Mouse (Mus musculus) layer of hippocampus, adult 2 months (tissue): Measurements from ENCODE around the gene Ncstn. TPM values are rescaled to one million over a fixed set of nuclear protein-coding genes. Genes with fewer than 3 reads are reported as not detected.
A peak's percentile ranks its signal among the peaks of the same experiment; 100 is the strongest.

Experiments used
- DNase-seq, 2 experiments: peaks; one replicate each; pipeline ENCODE4 v3.0.0; 2022; ENCODE audit warnings: low spot score in 2 of 2
- H3K27ac ChIP-seq: fragments of 200-600 bp; 2 replicates; pipeline ENCODE4 v1.8.1; 2022
- H3K4me3 ChIP-seq: fragments of 200-600 bp; 2 replicates; pipeline ENCODE4 v1.8.1; 2022; ENCODE audit warnings: mild to moderate bottlenecking
- CTCF ChIP-seq: fragments of 200-600 bp; conservative IDR thresholded peaks from 2 replicates; pipeline ENCODE4 v1.8.1; 2022; ENCODE audit warnings: antibody characterized with exemption, mild to moderate bottlenecking, moderate library complexity
- long read RNA-seq, 2 experiments: library from polyadenylated mRNA; stranded (forward); transcript quantifications; one replicate each; pipeline ENCODE4 v2.0.0; 2021; ENCODE audit warnings: borderline mapping rate in 2 of 2
- total RNA-seq, 2 experiments: library from RNA; stranded (reverse); gene quantifications; 2 replicates each; pipeline ENCODE4 v1.2.3; 2021

Ncstn gene
- total RNA-seq = 10 to 100 TPM; 58.1 to 63.3 TPM
- long read RNA-seq, experiment 1, transcript Ncstn-201 (17 exons, 2,901 nt) = major isoform, 33 of 53 reads
- long read RNA-seq, experiment 1, partial matches to known transcripts = 9 of 53 reads
- long read RNA-seq, experiment 1, other reads (novel, unspliced or antisense) = 8 of 53 reads
- long read RNA-seq, experiment 2, transcript Ncstn-201 (17 exons, 2,901 nt) = major isoform, 57 of 82 reads
- long read RNA-seq, experiment 2, partial matches to known transcripts = 8 of 82 reads
- long read RNA-seq, experiment 2, other reads (novel, unspliced or antisense) = 16 of 82 reads

DNA sequence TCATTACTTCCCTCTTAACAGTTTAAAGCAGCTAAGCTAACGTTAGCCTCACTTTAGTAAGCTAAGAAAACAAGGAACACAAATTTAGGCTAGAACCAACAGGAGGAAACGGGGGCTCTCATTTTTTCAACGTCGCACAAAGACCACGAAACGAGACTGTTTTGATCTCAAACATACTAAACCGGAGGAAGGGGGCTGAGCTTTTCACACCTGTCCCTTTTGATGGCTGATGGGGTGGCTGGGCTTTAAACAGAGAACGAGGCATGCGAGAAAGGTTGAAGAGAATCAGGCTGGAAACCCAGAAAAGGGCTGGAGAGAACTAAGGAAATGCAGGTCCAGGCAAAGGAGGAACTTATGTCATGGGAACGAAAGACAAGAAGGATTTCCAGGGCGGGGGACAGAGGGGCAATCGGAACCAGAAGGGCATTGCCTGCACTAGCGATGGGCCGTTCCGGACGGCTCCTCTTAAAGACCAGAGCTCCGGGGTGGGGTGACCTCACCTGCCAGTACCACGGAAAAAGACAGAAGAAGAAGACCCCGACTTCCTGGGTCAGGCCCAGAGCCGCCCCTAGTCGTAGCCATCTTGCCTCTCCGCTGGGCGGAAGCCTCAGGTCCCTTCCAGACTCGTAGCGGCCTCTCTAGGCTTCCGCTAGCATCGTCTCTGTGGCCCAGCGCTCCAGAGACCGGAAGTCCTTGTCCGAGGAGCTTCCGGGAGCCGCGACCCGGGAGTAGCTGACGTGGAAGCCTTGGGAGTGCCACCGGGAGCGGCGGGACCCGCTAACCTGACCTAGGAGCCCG is at the start of gene Ncstn, which contains the start of gene Copa:
TSS of gene Ncstn (minus strand) at position 695 of the 798 bp plus-strand sequence.
TSS of gene Copa (plus strand) at position 429 of the 798 bp plus-strand sequence.
- H3K27ac ChIP-seq = peak within 1 kb of the TSS; percentile 93
- TF ChIP-seq CTCF = peak; percentile 58
- H3K4me3 ChIP-seq = peak within 1 kb of the TSS; percentile 87
- peak; percentile 91 to 92 for DNase-seq

DNA sequence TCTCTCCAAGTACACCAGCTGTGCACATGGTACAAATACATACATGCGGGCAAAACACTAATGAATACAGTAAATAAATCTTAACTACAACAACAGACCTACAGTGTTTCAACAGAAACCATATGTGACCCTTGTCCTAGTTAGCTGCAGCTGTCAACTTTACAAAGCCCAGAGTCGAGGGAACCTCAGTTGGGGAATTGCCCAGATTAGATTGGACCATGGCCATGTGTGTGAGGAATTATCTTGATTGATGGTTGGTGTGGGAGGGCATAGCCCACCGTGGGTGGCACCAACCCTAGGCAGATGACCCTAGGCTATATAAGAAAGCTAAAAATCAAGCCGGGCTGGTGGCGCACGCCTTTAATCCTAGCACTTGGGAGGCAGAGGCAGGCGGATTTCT is 49.7 kb upstream of the Ncstn start:
- no peak overlapping the region for H3K4me3 ChIP-seq
- no peak overlapping the region for H3K27ac ChIP-seq
- no peak for DNase-seq
- no peak for TF ChIP-seq CTCF

DNA sequence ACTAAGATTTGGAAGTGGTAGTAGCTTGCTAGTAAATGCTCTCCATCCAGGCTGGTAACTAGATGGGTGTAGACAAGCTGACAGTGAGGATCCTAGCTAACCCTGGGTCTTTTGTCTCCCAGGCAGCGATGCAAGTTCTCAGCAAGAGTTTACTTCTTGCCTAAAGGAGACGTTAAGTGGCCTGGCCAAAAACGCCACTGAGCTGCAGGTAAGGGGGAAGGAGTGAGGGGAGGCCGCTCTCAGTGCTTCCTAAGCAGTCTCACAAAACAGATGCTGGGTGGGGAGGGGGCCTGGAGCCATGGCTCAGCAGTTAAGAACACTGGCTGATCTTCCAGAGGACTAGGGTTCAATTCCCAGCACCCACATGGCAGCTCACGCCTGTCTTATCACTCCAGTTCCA is 47.2 kb upstream of the Ncstn start:
- Histone ChIP-seq H3K27ac (no peak overlapping the region), H3K4me3 (no peak overlapping the region)
- no peak for TF ChIP-seq CTCF
- DNase-seq = no peak

DNA sequence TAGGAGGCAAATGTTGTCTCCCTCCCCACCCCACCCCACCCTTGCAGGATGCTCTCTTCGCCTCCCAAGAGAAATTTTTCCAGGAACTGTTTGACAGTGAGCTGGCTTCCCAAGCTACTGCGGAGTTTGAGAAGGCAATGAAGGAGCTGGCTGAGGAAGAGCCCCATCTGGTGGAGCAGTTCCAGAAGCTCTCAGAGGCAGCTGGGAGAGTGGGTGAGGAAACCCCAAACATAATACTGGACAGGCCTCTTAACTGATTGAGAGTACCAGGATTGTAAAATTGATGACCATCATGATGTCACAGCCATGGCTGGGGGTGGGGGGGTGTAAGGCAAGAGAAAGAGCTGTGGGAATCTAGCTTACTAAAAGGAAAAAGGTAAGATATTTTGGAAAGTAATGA is 46.5 kb upstream of the Ncstn start:
- Histone ChIP-seq H3K27ac (no peak overlapping the region), H3K4me3 (no peak overlapping the region)
- peak; percentile 67 for TF ChIP-seq CTCF
- DNase-seq = peak in 1 of 2 experiments; percentile 28

DNA sequence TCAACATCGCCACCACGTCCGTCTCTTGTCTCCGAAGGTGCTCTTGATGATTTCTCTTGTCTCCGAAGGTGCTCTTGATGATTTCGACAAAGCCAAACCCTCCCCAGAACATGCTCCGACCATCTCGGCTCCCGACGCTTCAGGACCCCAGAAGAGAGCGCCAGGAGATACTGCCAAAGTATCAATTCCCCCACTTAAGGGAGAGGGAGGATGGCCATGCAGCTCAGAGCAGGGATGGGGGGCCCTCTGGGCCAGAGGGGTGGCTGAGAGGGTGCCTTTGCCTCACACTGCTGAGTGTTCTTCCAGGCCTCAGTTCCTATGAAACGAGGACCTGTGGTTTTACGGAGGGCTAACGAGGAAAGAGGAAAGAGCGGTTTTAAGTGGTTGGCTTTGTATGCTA is 46.0 kb upstream of the Ncstn start:
- Histone ChIP-seq H3K27ac (no peak overlapping the region), H3K4me3 (no peak overlapping the region)
- DNase-seq = no peak
- no peak for TF ChIP-seq CTCF

DNA sequence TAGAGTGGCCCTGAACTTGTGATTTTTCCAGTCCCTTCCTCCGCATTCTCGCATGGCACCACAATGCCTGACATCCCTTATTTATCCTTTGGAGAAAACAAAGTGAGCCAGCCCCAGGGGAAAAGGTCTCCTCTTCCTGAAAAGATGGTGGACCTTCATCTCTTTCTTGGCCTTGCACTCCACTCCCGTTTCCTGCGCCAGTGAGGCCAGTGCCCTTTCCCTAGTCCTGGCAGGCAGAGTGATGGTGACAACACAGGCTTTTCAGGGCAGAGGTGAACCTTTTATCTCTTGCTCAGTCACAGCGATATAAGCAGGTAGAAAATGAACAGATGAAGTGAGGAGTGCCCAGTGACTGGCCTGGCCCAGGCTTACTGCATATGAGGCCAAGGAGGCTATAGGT is 44.9 kb upstream of the Ncstn start:
- DNase-seq = no peak
- Histone ChIP-seq H3K27ac (0 out of 2 replicates have a peak overlapping the region, but pooled peaks have one; percentile 91), H3K4me3 (peak overlapping the region; percentile 96)
- TF ChIP-seq CTCF = no peak

DNA sequence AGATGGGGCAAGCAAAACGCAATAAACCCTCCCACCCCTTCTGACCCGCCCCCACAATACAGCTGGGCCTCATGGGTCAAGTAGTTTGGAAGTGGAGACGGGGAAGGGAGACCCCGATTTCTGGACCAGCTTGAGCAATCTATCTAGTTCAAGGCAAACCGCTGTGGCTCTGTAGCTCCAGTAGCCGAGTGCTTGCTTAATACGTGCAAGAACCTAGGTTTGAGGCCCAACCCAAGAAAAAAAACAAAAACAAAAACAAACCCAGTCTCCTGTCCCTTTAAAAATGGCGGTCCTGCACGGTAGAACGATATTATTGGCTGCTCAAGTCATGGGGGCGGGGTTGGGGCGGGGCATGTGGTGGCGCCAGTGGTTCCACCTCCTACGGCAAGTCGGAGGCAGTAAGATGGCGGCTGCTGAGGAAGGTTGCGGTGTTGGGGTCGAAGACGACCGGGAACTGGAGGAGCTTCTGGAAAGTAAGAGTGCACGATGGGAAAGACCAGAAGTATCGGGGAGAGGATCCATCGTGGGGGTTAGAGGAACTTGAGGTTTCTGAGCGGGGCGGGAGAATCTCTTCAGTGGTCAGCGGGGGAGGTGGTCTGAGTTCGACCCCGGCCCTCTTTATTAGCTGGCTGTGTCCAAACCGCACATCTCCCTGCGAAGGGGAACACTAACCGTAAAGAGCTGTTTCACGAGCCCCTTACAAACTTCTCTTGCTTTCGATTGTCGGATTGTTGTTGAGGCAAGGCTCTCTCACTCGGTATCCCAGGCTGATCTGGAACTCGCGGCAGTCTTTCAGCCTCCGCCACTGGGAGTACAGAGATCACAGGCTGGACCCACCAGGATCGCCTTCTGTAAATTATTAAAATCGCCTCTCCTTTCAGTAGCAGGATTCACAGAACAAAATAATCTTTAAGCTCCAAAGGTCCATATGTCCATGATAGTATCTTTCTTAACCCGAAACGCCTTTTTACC is 44.1 kb upstream of the Ncstn start, which contains the start of gene Pex19:
TSS of gene Pex19 (plus strand) at position 380 of the 972 bp plus-strand sequence.
- H3K4me3 ChIP-seq = peak within 1 kb of the TSS; percentile 96
- no peak for TF ChIP-seq CTCF
- DNase-seq = peak; percentile 74 to 82
- peak within 1 kb of the TSS; percentile 91 for H3K27ac ChIP-seq

DNA sequence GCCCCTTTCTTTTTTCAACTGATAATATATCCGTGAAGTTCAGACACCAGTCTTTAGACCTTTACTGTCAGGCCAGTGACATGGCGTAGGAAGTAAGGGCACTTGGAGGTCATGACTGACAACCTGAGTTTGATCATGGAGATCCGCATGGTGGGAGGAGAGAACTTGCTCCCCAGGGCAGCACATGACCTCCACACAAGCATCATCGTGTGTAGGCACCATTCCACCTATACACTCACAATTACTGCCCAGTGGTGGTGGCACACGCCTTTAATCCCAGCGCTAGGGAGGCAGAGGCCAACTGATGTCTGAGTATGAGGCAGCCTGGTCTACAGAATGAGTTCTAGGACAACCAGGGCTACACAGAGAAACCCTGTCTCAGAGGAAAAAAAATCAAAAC is 42.0 kb upstream of the Ncstn start:
- DNase-seq = no peak
- no peak overlapping the region for H3K27ac ChIP-seq
- no peak overlapping the region for H3K4me3 ChIP-seq
- TF ChIP-seq CTCF = no peak

DNA sequence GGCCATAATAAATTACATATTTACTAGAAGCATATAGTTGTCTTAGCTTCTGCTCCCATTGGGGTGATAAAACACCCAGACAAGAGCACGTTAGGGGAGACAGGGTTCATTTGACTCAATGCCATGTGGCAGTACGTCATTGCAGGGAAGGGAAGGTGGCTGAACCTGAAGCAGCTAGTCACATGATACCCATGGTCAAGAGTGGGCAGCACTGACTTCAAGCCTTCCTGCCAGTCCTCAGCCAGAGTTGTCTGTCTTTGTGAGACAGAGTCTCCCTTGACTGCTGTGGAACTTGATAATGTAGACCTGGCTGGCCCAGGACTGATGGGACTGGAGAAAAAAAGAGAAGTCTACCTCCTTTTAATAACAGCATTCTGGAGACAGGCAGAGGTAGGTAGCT is 40.1 kb upstream of the Ncstn start:
- no peak for TF ChIP-seq CTCF
- H3K4me3 ChIP-seq = no peak overlapping the region
- DNase-seq = no peak
- H3K27ac ChIP-seq = no peak overlapping the region

DNA sequence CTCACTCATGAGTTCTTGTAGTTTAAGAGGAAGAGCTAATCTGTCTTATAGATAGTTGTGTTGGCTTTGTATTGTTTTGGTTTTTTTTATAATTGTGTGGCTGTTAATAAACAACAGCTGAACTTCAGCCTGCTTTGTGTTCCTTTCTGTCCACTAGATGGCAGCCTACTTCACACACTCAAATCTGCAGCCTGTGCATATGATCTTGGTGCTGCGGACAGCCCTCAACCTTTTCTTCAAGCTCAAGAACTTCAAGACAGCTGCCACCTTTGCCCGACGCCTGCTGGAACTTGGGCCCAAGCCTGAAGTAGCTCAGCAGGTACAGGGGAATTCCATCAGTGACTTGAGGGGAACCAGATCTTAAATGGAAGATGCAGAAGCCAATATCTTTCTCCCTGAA is 37.1 kb upstream of the Ncstn start:
- H3K27ac ChIP-seq = no peak overlapping the region
- peak; percentile 28 to 48 for DNase-seq

DNA sequence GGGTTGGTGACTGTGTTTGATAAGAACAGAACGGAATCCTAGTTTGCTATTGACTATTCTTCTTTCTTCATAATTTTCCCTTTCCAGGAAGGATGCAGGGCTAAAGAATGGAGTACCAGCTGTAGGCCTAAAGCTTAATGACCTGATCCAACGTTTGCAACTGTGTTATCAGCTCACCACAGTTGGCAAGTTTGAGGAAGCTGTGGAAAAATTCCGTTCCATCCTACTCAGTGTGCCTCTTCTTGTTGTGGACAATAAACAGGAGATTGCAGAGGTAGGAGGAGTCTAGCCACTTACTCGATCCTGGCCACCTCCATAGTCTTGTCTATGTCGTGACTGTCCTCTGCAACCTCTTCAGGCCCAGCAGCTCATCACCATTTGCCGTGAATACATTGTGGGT is 36.5 kb upstream of the Ncstn start:
- DNase-seq = no peak
- H3K4me3 ChIP-seq = no peak overlapping the region
- H3K27ac ChIP-seq = no peak overlapping the region
- no peak for TF ChIP-seq CTCF

More for the DNA sequence above, 37.1 kb upstream of the Ncstn start:
- TF ChIP-seq CTCF = peak; percentile 89
- H3K4me3 ChIP-seq = no peak overlapping the region

DNA sequence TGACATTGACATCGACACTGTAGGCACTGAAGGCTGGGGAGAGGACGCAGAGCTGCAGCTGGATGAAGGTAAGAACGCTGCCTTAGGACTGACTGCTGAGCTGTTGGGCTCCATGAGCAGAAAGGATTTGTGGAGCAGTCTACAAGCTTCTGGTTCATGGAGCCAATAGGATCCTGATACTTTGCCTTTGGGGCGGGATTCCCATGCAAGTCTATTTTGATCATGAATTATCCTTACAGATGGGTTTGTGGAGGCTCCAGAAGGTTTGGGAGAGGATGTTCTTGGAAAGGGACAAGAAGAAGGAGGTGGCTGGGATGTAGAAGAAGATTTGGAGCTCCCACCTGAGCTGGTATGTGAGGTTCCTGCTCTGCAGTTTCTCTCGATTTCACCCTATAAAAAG is 34.4 kb upstream of the Ncstn start:
- Histone ChIP-seq H3K4me3 (no peak overlapping the region), H3K27ac (no peak overlapping the region)
- peak; percentile 25 to 46 for DNase-seq
- no peak for TF ChIP-seq CTCF
